Mouse (Mus musculus) kidney, adult 2 months (tissue): ENCODE measurements around the gene Bmp7. TPM values are rescaled to one million over a fixed set of nuclear protein-coding genes. Genes with fewer than 3 reads are reported as not detected.
A peak's percentile ranks its signal among the peaks of the same experiment; 100 is the strongest.

Experiments used
- DNase-seq: peaks from one replicate; pipeline ENCODE4 v3.0.0; 2021
- H3K27ac ChIP-seq: fragments of 200-500 bp; 2 replicates; pipeline ENCODE4 v1.5.1; 2012; ENCODE audit warnings: low read depth, low read length, control low read depth, inconsistent platforms; ENCODE audit not compliant: insufficient read depth
- H3K27me3 ChIP-seq: fragments of 200-500 bp; replicated peaks from 2 replicates; pipeline ENCODE4 v1.6.1; 2012; ENCODE audit warnings: mild to moderate bottlenecking, moderate library complexity, low read length, inconsistent platforms; ENCODE audit not compliant: control insufficient read depth, insufficient read depth
- H3K36me3 ChIP-seq: fragments of 200-500 bp; 2 replicates; pipeline ENCODE4 v1.6.1; 2012; ENCODE audit warnings: mild to moderate bottlenecking, moderate library complexity, low read length, inconsistent platforms; ENCODE audit not compliant: control insufficient read depth, insufficient read depth
- H3K4me1 ChIP-seq: fragments of 200-500 bp; 2 replicates; pipeline ENCODE4 v1.6.1; 2011; ENCODE audit warnings: low read length; ENCODE audit not compliant: control insufficient read depth, insufficient read depth
- H3K4me3 ChIP-seq: fragments of 200-500 bp; 2 replicates; pipeline ENCODE4 v1.5.1; 2011; ENCODE audit warnings: mild to moderate bottlenecking, low read depth, low read length, control low read depth; ENCODE audit not compliant: insufficient read depth
- CTCF ChIP-seq: fragments of 200-500 bp; conservative IDR thresholded peaks from 2 replicates; pipeline ENCODE4 v1.5.1; 2011; ENCODE audit warnings: low read depth, mild to moderate bottlenecking, control low read depth, low read length, moderate library complexity, mixed read lengths; ENCODE audit not compliant: insufficient read depth, insufficient read length
- POLR2A ChIP-seq: fragments of 200-500 bp; IDR thresholded peaks from one replicate; pipeline ENCODE4 v1.6.1; 2011; ENCODE audit warnings: low read depth, low read length, control low read depth
- WGBS: fragments of 180-500 bp; shearing (Covaris S2); methylation state at CpG from one replicate; pipeline ENCODE4 v1.1.7; 2018; 5-methylcytosine and 5-hydroxymethylcytosine counted together
- polyA plus RNA-seq: library from polyadenylated mRNA; depleted of rRNA; stranded (reverse); fragments of >200 nt; gene quantifications from 2 replicates; pipeline ENCODE4 v1.2.3, GENCODE M21; 2012

The Bmp7 gene
- polyA plus RNA-seq, 1 experiment, result 47.6 TPM

- TF ChIP-seq CTCF (no peak), POLR2A (no peak)
- WGBS, result 76% methylated on average over 10 of the region's 10 CpGs
- no peaks in the 10 kb centered on the region for H3K36me3 ChIP-seq
- H3K27me3 ChIP-seq, result no peaks in the 10 kb centered on the region
- H3K27ac ChIP-seq, result no peak overlapping the region
- no peak for DNase-seq
- H3K4me3 ChIP-seq, result no peak overlapping the region
- H3K4me1 ChIP-seq, result no peaks in the 10 kb centered on the region
Observed at GRCm38 (mm10) chr2:172857048-172857447, 83.1 kb downstream of the Bmp7 start.

DNA sequence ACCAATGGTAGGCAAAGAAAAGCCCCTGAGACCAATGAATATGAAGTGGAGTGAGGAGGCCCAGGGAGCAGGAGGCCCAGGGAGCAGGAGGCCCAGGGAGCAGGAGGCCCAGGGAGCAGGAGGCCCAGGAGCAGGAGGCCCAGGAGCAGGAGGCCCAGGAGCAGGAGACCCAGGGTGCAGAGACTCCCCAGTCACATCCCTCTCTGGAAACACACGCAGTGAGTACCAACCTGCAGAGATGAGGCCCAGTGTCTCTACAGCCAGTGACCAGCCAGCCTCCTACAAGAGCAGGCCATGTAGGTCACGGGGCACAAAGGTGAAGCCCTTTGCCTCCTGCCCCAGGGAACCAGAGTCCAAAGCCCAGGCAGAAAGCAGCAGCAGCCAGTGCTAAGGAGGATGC lies 83.6 kb downstream of the Bmp7 start:
- DNase-seq, result peak; percentile 25
- 68% methylated on average over 2 of the region's 2 CpGs for WGBS
- no peaks in the 10 kb centered on the region for H3K27me3 ChIP-seq

DNA sequence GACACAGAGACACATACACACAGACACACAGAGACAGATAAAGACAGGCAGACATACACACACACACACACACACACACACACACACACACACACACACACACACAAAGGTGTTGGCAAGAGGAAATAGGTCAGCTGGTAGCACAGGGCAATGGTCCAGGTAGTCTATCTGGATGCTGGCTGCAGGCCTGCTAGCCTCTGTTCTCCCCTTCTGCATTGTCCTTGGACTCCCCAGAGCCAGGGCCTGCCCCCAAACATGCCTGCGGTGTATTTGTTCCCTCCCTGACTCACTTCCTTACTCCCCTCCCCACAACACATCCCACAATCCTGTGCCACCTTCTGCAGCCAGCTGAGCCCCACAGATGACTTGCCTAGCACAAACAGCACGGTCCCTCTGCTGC lies 86.0 kb downstream of the Bmp7 start:
- WGBS, result 44% methylated on average over 2 of the region's 2 CpGs

More for the DNA sequence above, 83.6 kb downstream of the Bmp7 start:
- H3K27ac ChIP-seq, result no peak overlapping the region
- no peak overlapping the region for H3K4me3 ChIP-seq
- no peaks in the 10 kb centered on the region for H3K4me1 ChIP-seq
- TF ChIP-seq POLR2A, result no peak
- no peak for TF ChIP-seq CTCF
- H3K36me3 ChIP-seq, result no peaks in the 10 kb centered on the region

GRCm38 (mm10) chr2:172851773-172852172 lies 88.3 kb downstream of the Bmp7 start:
- no peak overlapping the region for H3K4me3 ChIP-seq
- H3K27me3 ChIP-seq, result no peaks in the 10 kb centered on the region
- DNase-seq, result no peak
- no peak for TF ChIP-seq CTCF
- TF ChIP-seq POLR2A, result no peak
- H3K4me1 ChIP-seq, result no peaks in the 10 kb centered on the region
- 49% methylated on average over 11 of the region's 11 CpGs for WGBS
- H3K36me3 ChIP-seq, result no peaks in the 10 kb centered on the region
- no peak overlapping the region for H3K27ac ChIP-seq

More for the DNA sequence above, 86.0 kb downstream of the Bmp7 start:
- TF ChIP-seq CTCF (no peak), POLR2A (no peak)
- Histone ChIP-seq H3K36me3 (no peaks in the 10 kb centered on the region), H3K4me1 (no peaks in the 10 kb centered on the region), H3K4me3 (no peak overlapping the region), H3K27me3 (no peaks in the 10 kb centered on the region), H3K27ac (no peak overlapping the region)
- peak; percentile 54 for DNase-seq

DNA sequence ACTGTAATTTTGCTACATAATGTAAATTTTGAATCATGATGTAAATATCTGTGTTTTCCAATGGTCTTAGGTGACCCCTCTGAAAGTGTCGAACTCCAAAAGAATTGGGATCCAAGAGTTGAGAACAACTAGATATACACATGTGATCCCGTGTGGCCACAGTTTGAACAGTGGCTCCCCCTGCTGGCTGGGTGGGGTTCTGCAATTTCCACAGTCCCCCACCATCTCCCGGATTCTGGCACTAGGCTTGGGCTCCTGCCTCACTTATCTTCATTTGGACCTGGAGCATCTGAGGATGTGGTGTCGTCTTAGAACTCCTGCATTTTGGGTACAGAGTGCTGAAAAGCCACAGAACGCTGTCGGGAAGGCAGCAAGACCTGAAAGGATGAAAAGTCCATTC lies 91.9 kb downstream of the Bmp7 start:
- Histone ChIP-seq H3K27me3 (no peaks in the 10 kb centered on the region), H3K4me3 (no peak overlapping the region), H3K4me1 (peaks cover 5% of the 10 kb centered on the region; the same call in 1 of the 2 replicates), H3K36me3 (no peaks in the 10 kb centered on the region), H3K27ac (no peak overlapping the region)
- WGBS, result 43% methylated on average over 6 of the region's 6 CpGs
- DNase-seq, result peak; percentile 49
- TF ChIP-seq CTCF, result peak; percentile 79
- no peak for TF ChIP-seq POLR2A

DNA sequence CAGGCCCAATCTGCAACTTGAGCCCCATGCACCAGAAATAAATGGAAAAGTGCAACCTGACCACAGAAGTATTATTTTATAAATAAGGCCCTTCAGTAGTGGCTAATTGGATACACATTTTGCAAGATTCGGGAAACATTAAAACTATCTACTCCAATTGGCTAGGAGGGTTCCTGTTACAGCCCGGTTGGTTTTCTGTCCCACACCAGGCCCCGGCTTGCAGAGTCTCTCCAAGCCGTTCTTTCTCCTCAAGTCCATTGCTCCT lies 93.9 kb downstream of the Bmp7 start:
- Histone ChIP-seq H3K27ac (no peak overlapping the region), H3K36me3 (no peaks in the 10 kb centered on the region), H3K4me3 (no peak overlapping the region), H3K27me3 (no peaks in the 10 kb centered on the region), H3K4me1 (peaks cover 5% of the 10 kb centered on the region; the same call in 1 of the 2 replicates)
- WGBS, result 68% methylated on average over 4 of the region's 4 CpGs
- no peak for DNase-seq
- TF ChIP-seq CTCF (no peak), POLR2A (no peak)

- Histone ChIP-seq H3K4me1 (peaks cover 5% of the 10 kb centered on the region; the same call in 1 of the 2 replicates), H3K27me3 (no peaks in the 10 kb centered on the region), H3K36me3 (no peaks in the 10 kb centered on the region), H3K4me3 (no peak overlapping the region), H3K27ac (no peak overlapping the region)
- no peak for DNase-seq
- WGBS, result 56% methylated on average over 31 of the region's 31 CpGs
- TF ChIP-seq POLR2A, result no peak
- TF ChIP-seq CTCF, result no peak
Observed at GRCm38 (mm10) chr2:172845536-172846310, 94.4 kb downstream of the Bmp7 start.
